Mouse (Mus musculus) MEL (cell line): ENCODE results near the gene Olfr1394. TPM values are rescaled to one million over a fixed set of nuclear protein-coding genes. Genes with fewer than 3 reads are reported as not detected.
"Not testable (repeated sequence)": the region's sequence is repeated elsewhere in the genome, so short reads cannot be mapped to it uniquely, and the experiment has no call there.

Experiments
- DNase-seq: peaks from one replicate; pipeline ENCODE4 v3.0.0; 2011; ENCODE audit warnings: low read depth, low spot score
- H3K27ac ChIP-seq: 2 replicates; pipeline ENCODE4 v1.5.1; 2012; ENCODE audit warnings: low read depth, mild to moderate bottlenecking, control low read depth, low read length, moderate library complexity; ENCODE audit not compliant: control insufficient read depth
- H3K27me3 ChIP-seq, 2 experiments: fragments of 150-350 bp in 1 of 2; sonication (generic) in 1 of 2; 2 replicates each; pipeline ENCODE4 v1.6.1; 2012; ENCODE audit warnings: low read length in 2 of 2, mild to moderate bottlenecking in 2 of 2, improper control_type of control experiment in 1 of 2, moderate library complexity in 1 of 2; ENCODE audit not compliant: insufficient read depth in 2 of 2, control insufficient read depth in 1 of 2
- H3K36me3 ChIP-seq, 2 experiments: 2 replicates each; pipeline ENCODE4 v1.6.1; 2012 to 2014; ENCODE audit warnings: low read length in 2 of 2, improper control_type of control experiment in 1 of 2, inconsistent platforms in 1 of 2, mild to moderate bottlenecking in 1 of 2; ENCODE audit not compliant: insufficient read depth in 2 of 2, control insufficient read depth in 1 of 2
- H3K4me1 ChIP-seq, 2 experiments: fragments of 150-350 bp in 1 of 2; sonication (generic) in 1 of 2; 2 replicates each; pipeline ENCODE4 v1.6.1; 2012; ENCODE audit warnings: low read length in 2 of 2, improper control_type of control experiment in 1 of 2, mild to moderate bottlenecking in 1 of 2; ENCODE audit not compliant: insufficient read depth in 2 of 2, control insufficient read depth in 1 of 2
- H3K4me3 ChIP-seq, 2 experiments: fragments of 150-350 bp in 1 of 2; sonication (generic) in 1 of 2; 2 replicates each; pipeline ENCODE4 v1.5.1; 2012; ENCODE audit warnings: low read depth in 2 of 2, low read length in 2 of 2, mild to moderate bottlenecking in 2 of 2, moderate library complexity in 2 of 2, control low read depth in 1 of 2, improper control_type of control experiment in 1 of 2; ENCODE audit not compliant: control insufficient read depth in 1 of 2, insufficient read depth in 1 of 2
- H3K79me2 ChIP-seq: 2 replicates; pipeline ENCODE4 v1.6.1; 2012; ENCODE audit warnings: mild to moderate bottlenecking, low read length, moderate library complexity; ENCODE audit not compliant: control insufficient read depth, poor library complexity, insufficient read depth
- H3K9ac ChIP-seq: 2 replicates; pipeline ENCODE4 v1.6.1; 2012; ENCODE audit warnings: low read depth, mild to moderate bottlenecking, control low read depth, low read length, moderate library complexity; ENCODE audit not compliant: control insufficient read depth, poor library complexity, severe bottlenecking
- H3K9me3 ChIP-seq: fragments of 150-350 bp; sonication (generic); replicated peaks from 2 replicates; pipeline ENCODE4 v1.6.1; 2012; ENCODE audit warnings: mild to moderate bottlenecking, low read length, improper control_type of control experiment, moderate library complexity; ENCODE audit not compliant: insufficient read depth
- CTCF ChIP-seq, 3 experiments: IDR thresholded peaks in 2 of 3; conservative IDR thresholded peaks in 1 of 3; 2 replicates each; pipeline ENCODE4 v1.5.1; 2011 to 2012; ENCODE audit warnings: low read length in 3 of 3, low read depth in 2 of 3, mild to moderate bottlenecking in 2 of 3, improper control_type of control experiment in 1 of 3, inconsistent platforms in 1 of 3, mixed read lengths in 1 of 3, moderate library complexity in 1 of 3; ENCODE audit not compliant: control insufficient read depth in 1 of 3, insufficient read depth in 1 of 3, poor library complexity in 1 of 3, severe bottlenecking in 1 of 3
- GABPA ChIP-seq: IDR thresholded peaks from 2 replicates; pipeline ENCODE4 v1.6.1; 2012; ENCODE audit warnings: low read depth, mild to moderate bottlenecking, inconsistent platforms, low read length, improper control_type of control experiment, moderate library complexity
- JUND ChIP-seq: IDR thresholded peaks from 2 replicates; pipeline ENCODE4 v1.6.1; 2011; ENCODE audit warnings: low read depth, mild to moderate bottlenecking, improper control_type of control experiment, low read length
- KAT2A ChIP-seq: conservative IDR thresholded peaks from 2 replicates; pipeline ENCODE4 v1.6.1; 2012; ENCODE audit warnings: low read depth, low read length, improper control_type of control experiment, inconsistent platforms
- MEF2A ChIP-seq: IDR thresholded peaks from 2 replicates; pipeline ENCODE4 v1.6.1; 2014; ENCODE audit warnings: low read depth, mild to moderate bottlenecking, inconsistent platforms, low read length, improper control_type of control experiment; ENCODE audit not compliant: poor library complexity, insufficient replicate concordance, severe bottlenecking; ENCODE audit errors: extremely low read depth
- MXI1 ChIP-seq: IDR thresholded peaks from 2 replicates; pipeline ENCODE4 v1.6.1; 2011; ENCODE audit warnings: mild to moderate bottlenecking, low read depth, low read length, improper control_type of control experiment
- NELFE ChIP-seq: IDR thresholded peaks from 2 replicates; pipeline ENCODE4 v1.6.1; 2011; ENCODE audit warnings: low read depth, low read length, improper control_type of control experiment
- POLR2A ChIP-seq, 2 experiments: IDR thresholded peaks; 2 replicates each; pipeline ENCODE4 v1.6.1; 2011 to 2012; ENCODE audit warnings: low read length in 2 of 2, mild to moderate bottlenecking in 2 of 2, control low read depth in 1 of 2, improper control_type of control experiment in 1 of 2, low read depth in 1 of 2, moderate library complexity in 1 of 2; ENCODE audit not compliant: control insufficient read depth in 1 of 2, insufficient read depth in 1 of 2, poor library complexity in 1 of 2
- SIN3A ChIP-seq: IDR thresholded peaks from 2 replicates; pipeline ENCODE4 v1.6.1; 2012; ENCODE audit warnings: low read length, improper control_type of control experiment, inconsistent platforms
- TAL1 ChIP-seq: IDR thresholded peaks from 2 replicates; pipeline ENCODE4 v1.6.1; 2012; ENCODE audit warnings: mild to moderate bottlenecking, inconsistent platforms, low read length, moderate library complexity, mixed read lengths
- TCF12 ChIP-seq: IDR thresholded peaks from 2 replicates; pipeline ENCODE4 v1.6.1; 2014; ENCODE audit warnings: low read depth, mild to moderate bottlenecking, inconsistent platforms, low read length, improper control_type of control experiment, moderate library complexity
- UBTF ChIP-seq: IDR thresholded peaks from 2 replicates; pipeline ENCODE4 v1.6.1; 2012; ENCODE audit warnings: low read depth, mild to moderate bottlenecking, inconsistent platforms, low read length, improper control_type of control experiment, moderate library complexity, borderline replicate concordance; ENCODE audit not compliant: insufficient read depth
- USF1 ChIP-seq: IDR thresholded peaks from 2 replicates; pipeline ENCODE4 v1.6.1; 2014; ENCODE audit warnings: low read depth, mild to moderate bottlenecking, inconsistent platforms, low read length, improper control_type of control experiment, moderate library complexity
- USF2 ChIP-seq, 2 experiments: IDR thresholded peaks; 2 replicates each; pipeline ENCODE4 v1.6.1; 2011 to 2012; ENCODE audit warnings: improper control_type of control experiment in 2 of 2, low read length in 2 of 2, borderline replicate concordance in 1 of 2, inconsistent platforms in 1 of 2, low read depth in 1 of 2, mild to moderate bottlenecking in 1 of 2; ENCODE audit not compliant: insufficient read depth in 1 of 2
- ZC3H11A ChIP-seq: IDR thresholded peaks from 2 replicates; pipeline ENCODE4 v1.6.1; 2012; ENCODE audit warnings: low read depth, mild to moderate bottlenecking, inconsistent platforms, low read length, improper control_type of control experiment
- ZMIZ1 ChIP-seq: IDR thresholded peaks from 2 replicates; pipeline ENCODE4 v1.6.1; 2012; ENCODE audit warnings: low read depth, mild to moderate bottlenecking, inconsistent platforms, low read length, improper control_type of control experiment, moderate library complexity
- ZNF384 ChIP-seq: IDR thresholded peaks from 2 replicates; pipeline ENCODE4 v1.6.1; 2012; ENCODE audit warnings: low read depth, mild to moderate bottlenecking, inconsistent platforms, low read length, improper control_type of control experiment
- polyA plus RNA-seq, 2 experiments: library from polyadenylated mRNA; stranded (reverse) in 1 of 2; unstranded in 1 of 2; fragments of >175 nt in 1 of 2; fragments of >200 nt in 1 of 2; gene quantifications; 2 replicates each; pipeline versions ENCODE4 v1.2.1 to v1.2.4; 2012; ENCODE audit warnings: low replicate concordance in 2 of 2, low read depth in 1 of 2; ENCODE audit not compliant: insufficient read length in 2 of 2, insufficient read depth in 1 of 2, missing spikeins in 1 of 2
- total RNA-seq: library from RNA; depleted of rRNA; stranded (reverse); fragments of 300-350 nt; gene quantifications from 2 replicates; pipeline ENCODE4 v1.2.3, GENCODE M21; 2012

Olfr1394 gene
- total and polyA plus RNA-seq, 3 experiments, result not detected

DNA sequence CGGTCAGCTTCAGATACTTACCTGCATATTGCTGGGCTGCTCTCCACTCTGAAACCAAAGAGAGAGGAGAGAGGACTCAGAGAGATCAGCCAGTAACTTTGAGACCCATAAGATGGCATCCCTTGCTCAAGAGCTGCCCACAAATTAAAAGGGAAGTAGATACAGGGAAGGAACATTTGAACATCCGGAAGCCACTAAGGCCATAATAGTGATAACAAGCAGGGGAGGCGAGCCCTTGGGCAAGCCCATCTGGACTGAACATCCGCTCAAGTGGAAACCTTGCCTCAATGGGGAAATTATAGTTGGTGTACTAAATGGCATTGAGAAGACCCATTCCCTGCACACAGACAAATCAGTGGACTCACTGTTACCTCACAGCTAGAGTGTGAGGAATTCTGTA, 16.4 kb downstream of the Olfr1394 start:
- no peaks in the 10 kb centered on the region for H3K79me2 ChIP-seq
- no peak overlapping the region for H3K4me3 ChIP-seq
- DNase-seq, result peak; percentile 19
- H3K36me3 ChIP-seq, result no peaks in the 10 kb centered on the region
- no peak overlapping the region for H3K27ac ChIP-seq
- TF ChIP-seq USF2 (IDR thresholded peaks at IDR 0.05; ENCODE audit: borderline replicate concordance in 1 of 2, insufficient read depth in 1 of 2, low read depth in 1 of 2, low read length in 2 of 2) (no peak), JUND (no peak), MXI1 (no peak), TCF12 (no peak), ZMIZ1 (no peak), POLR2A (IDR thresholded peaks at IDR 0.05; ENCODE audit: control insufficient read depth in 1 of 2, insufficient read depth in 1 of 2, low read depth in 1 of 2, low read length in 2 of 2, poor library complexity in 1 of 2) (no peak), SIN3A (no peak), ZNF384 (no peak), NELFE (no peak), MEF2A (no peak), GABPA (no peak), KAT2A (no peak), UBTF (no peak), TAL1 (no peak), ZC3H11A (no peak)
- no peak overlapping the region for H3K9ac ChIP-seq
- no peaks in the 10 kb centered on the region for H3K9me3 ChIP-seq
- H3K4me1 ChIP-seq, result no peaks in the 10 kb centered on the region
- peaks cover 0 to 3% of the 10 kb centered on the region in 2 experiments; a peak in 1 of 4 replicates for H3K27me3 ChIP-seq

DNA sequence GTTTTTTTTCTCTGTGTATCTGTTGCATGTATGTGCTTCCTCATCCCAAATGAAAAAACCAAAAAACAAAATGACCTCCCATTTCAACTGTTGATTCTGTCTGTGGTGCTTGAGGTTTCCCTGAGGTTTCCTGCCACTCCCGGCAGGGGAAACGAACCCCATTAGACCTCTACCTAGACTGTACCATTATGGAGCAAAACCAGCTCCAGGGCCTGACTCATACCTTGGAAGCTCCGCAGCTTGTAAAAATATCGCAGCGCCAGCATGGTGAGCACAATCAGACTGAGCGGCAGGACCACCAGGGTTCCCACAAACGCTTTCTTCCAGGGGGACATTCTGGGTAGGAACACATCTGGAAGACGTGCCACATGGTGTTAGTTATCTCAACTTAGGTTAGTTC, 21.2 kb downstream of the Olfr1394 start:
- TF ChIP-seq CTCF (IDR thresholded peaks at IDR 0.05 in 2 of 3, conservative IDR thresholded peaks at IDR 0.05 in 1 of 3; ENCODE audit: control insufficient read depth in 1 of 3, insufficient read depth in 1 of 3, low read depth in 2 of 3, low read length in 3 of 3, poor library complexity in 1 of 3, severe bottlenecking in 1 of 3) (no peak), USF1 (no peak)

DNA sequence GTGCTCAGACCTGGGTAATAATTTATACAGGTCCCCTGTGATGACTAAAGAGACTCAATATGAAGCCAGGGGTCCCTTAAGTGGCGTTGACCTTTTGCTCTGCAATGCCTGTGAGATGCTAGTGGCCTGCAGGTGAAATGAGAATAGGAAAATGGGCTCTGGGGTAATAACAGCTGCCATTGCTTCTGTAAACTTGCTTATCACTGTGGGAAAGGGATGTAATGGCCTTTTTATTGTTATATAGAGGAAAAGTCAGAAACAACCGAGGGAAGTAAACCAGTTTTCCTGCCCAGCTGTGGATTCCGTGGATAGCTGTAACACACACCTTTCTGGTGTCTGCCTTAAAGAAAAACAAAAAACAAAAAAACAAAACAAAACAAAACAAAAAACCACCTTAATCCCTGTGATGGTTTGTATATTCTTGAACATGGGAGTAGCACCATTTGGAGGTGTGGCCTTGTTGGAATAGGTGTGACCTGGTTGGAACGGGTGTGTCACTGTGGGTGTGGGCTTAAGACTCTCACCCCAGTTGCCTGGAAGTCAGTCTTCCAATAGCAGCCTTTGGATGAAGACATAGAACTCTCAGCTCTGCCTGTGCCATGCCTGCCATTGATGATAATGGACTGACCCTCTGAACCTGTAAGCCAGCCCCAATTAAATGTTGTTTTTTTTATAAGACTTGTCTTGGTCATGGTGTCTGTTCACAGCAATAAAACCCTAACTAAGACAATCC, 22.0 kb downstream of the Olfr1394 start:
- not testable (repeated sequence) for H3K36me3 ChIP-seq, H3K4me1 ChIP-seq, H3K27me3 ChIP-seq, DNase-seq, H3K79me2 ChIP-seq, H3K4me3 ChIP-seq, H3K27ac ChIP-seq, H3K9ac ChIP-seq, H3K9me3 ChIP-seq

More for the DNA sequence above, 21.2 kb downstream of the Olfr1394 start:
- no peaks in the 10 kb centered on the region for H3K79me2 ChIP-seq
- H3K4me1 ChIP-seq, result no peaks in the 10 kb centered on the region
- H3K36me3 ChIP-seq, result no peaks in the 10 kb centered on the region
- H3K27me3 ChIP-seq, result peaks cover 6% of the 10 kb centered on the region in 2 experiments; a peak in 3 of 4 replicates
- H3K9me3 ChIP-seq, result no peaks in the 10 kb centered on the region
- H3K4me3 ChIP-seq, result no peak overlapping the region
- H3K9ac ChIP-seq, result no peak overlapping the region
- no peak for DNase-seq
- no peak overlapping the region for H3K27ac ChIP-seq
